Mouse (Mus musculus): ENCODE results near the gene 1810046K07Rik. TPM values are rescaled to one million over a fixed set of nuclear protein-coding genes. Genes with fewer than 3 reads are reported as not detected.

1810046K07Rik gene
- polyA plus RNA-seq, 1 experiment from 2014 or later, result 0.30 TPM

DNA sequence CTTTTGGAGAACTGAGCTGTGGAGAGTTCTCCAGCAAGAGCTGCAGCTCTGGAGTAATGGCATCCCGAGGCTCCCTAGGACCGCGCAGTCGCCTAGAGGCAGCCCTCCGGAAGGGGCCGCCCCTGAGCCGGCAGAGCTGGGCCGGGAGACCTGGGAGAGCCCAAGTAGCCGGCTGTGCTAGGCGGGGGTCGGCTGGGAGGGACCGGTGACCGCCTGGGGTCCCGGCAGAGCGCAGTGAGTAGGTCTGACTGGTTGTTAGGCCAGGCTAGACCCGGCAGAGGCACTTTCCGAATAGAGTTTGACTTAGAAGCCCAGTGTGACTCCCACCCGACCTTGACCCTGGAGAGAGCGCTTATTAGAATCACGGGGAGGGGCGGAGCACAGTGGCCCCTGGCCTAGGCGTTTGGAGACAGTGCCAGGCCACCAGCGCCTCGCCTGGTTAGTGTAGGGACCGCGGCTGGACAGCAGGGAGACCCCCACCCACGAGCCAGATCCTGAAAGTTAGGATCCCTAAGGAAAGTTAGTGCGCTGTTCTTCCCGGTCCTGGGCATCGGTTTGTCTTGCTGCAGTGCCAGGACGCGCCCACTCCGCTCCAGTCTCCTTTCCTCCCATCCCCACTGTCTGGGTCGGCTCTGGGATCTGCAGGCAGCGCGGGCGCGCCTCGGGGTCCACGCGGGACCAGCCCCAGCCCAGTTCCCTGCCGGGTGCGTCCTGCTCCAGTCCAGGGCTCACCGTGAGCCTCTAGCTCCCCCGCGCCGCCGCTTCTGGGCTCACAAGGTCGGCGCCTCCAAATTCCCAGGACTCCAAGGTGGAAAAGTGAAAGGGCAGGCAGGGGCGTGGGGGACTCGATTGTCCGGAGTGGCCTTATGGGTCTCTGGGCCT, 50.0 kb downstream of the 1810046K07Rik start, which contains the start of gene Colca2:
Colca2 (minus strand) TSS at position 70 of the 882 bp plus-strand sequence.
- Histone ChIP-seq H3K4me3 (ENCODE audit: low read depth, low read length) (peak within 1 kb of the TSS; percentile 56), H3K9me3 (replicated peaks; ENCODE audit: control insufficient read depth, low read length) (no peaks in the 10 kb centered on the region), H3K4me2 (ENCODE audit: low read depth, low read length) (peak within 1 kb of the TSS; percentile 64), H3K36me3 (ENCODE audit: control insufficient read depth, insufficient read depth) (no peaks in the 10 kb centered on the region), H3K27ac (ENCODE audit: low read length) (no peak within 1 kb of the TSS), H3K4me1 (ENCODE audit: control insufficient read depth, low read depth, low read length) (no peaks in the 10 kb centered on the region), H3K9ac (ENCODE audit: low read depth, low read length) (peak within 1 kb of the TSS; percentile 20; the same call in 1 of the 2 replicates), H3K27me3 (ENCODE audit: control insufficient read depth, insufficient read depth, low read depth, low read length) (peaks cover 25% of the 10 kb centered on the region)
- peak; percentile 77 for ATAC-seq (ENCODE audit: low read depth)
- under 1% methylated on average over 53 of the region's 53 CpGs for WGBS (ENCODE audit: insufficient replicate concordance)

DNA sequence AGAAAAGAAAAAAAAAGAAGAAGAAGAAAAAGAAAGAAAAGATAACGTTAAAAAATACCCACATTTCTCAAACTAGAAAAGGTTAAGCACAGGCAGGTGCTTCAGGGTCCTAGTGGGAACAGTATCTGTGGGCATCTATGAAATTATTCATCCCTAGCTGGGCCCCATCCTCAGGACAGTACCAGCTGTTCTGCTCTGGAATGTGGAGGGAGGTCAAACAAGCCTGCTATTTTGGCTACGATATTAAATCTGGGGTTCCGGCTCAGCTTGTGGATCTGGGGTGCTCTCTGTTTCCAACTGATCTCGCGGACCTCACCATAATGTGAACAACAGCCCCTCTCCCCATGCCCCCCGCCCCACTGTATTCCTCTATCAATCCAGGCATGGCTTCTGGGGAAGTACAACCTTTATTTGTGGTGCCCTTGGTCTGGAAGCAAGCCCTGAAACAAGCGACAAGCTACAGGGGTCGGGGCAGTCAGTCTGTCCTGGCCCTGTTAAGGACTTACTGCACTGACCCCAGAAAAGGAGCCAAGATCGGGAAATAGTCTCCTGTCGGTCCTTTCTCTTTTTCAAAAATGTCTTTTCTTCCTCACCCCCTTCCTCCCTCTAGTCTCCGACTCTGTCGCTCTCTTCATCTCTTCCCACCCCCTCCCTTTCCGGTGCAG, 50.8 kb downstream of the 1810046K07Rik start:
- H3K9ac ChIP-seq (ENCODE audit: low read depth, low read length), result no peak overlapping the region
- no peak overlapping the region for H3K27ac ChIP-seq (ENCODE audit: low read length)
- no peak for ATAC-seq (ENCODE audit: low read depth)

DNA sequence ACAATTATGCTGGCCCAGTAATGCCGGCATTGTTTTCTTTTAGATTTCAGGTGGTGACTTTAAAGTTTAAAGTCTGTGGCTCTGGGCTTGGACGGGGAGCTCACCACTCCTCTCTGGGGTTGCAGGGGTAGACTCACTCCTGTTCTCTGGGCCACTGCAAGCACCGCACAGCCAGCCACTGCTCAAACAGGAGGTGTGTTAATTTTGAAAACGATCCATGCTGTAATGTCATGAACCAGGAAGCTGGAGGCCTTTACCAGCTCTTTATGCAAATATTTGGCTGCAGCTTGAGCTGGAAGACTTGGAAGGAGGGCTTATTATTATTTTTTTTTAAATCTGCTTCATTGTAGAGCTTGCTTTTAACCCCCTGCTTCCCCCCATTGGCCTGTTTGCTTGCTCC, 54.0 kb downstream of the 1810046K07Rik start:
- Histone ChIP-seq H3K9me3 (replicated peaks; ENCODE audit: control insufficient read depth, low read length) (no peaks in the 10 kb centered on the region), H3K27me3 (ENCODE audit: control insufficient read depth, insufficient read depth, low read depth, low read length) (peaks cover 18% of the 10 kb centered on the region), H3K9ac (ENCODE audit: low read depth, low read length) (no peak overlapping the region), H3K4me1 (ENCODE audit: control insufficient read depth, low read depth, low read length) (no peaks in the 10 kb centered on the region), H3K36me3 (ENCODE audit: control insufficient read depth, insufficient read depth) (no peaks in the 10 kb centered on the region), H3K4me3 (ENCODE audit: low read depth, low read length) (no peak overlapping the region), H3K4me2 (ENCODE audit: low read depth, low read length) (no peak overlapping the region), H3K27ac (ENCODE audit: low read length) (no peak overlapping the region)
- WGBS (ENCODE audit: insufficient replicate concordance), result 19% methylated on average over 4 of the region's 4 CpGs
- no peak for ATAC-seq (ENCODE audit: low read depth)

More for the DNA sequence above, 50.8 kb downstream of the 1810046K07Rik start:
- Histone ChIP-seq H3K4me1 (ENCODE audit: control insufficient read depth, low read depth, low read length) (no peaks in the 10 kb centered on the region), H3K36me3 (ENCODE audit: control insufficient read depth, insufficient read depth) (no peaks in the 10 kb centered on the region), H3K27me3 (ENCODE audit: control insufficient read depth, insufficient read depth, low read depth, low read length) (peaks cover 25% of the 10 kb centered on the region), H3K4me2 (ENCODE audit: low read depth, low read length) (peak overlapping the region; percentile 64), H3K9me3 (replicated peaks; ENCODE audit: control insufficient read depth, low read length) (no peaks in the 10 kb centered on the region), H3K4me3 (ENCODE audit: low read depth, low read length) (peak overlapping the region; percentile 56)
- WGBS (ENCODE audit: insufficient replicate concordance), result 28% methylated on average over 13 of the region's 13 CpGs

DNA sequence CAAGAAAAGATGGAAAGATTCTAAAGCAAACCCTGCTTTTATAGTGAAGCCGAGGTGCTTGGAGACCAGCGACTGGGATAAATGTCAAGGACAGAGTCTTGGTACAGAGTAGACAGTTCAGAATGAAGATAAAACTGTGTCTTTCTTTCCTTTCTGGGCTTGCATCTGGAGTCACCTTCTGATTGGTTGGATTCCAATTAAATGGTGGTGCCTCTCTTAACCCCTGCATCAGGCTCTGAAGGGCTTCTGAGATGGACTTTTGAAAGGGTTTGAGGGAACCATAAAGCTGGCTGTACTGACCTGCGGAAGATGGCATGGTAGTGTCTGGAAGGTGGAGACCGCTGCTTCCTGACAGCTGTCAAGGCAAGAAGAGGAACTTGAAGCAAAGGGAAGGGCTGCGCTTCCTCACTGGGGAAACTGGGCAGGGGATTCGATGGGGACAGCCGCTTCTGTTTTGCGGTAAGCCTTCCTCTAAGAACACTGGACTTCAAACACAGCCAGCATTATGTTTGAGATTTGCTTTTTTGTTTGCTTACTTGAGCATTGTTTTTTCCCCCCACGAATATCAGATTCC, 55.0 kb downstream of the 1810046K07Rik start:
- no peaks in the 10 kb centered on the region for H3K4me1 ChIP-seq (ENCODE audit: control insufficient read depth, low read depth, low read length)
- H3K4me3 ChIP-seq (ENCODE audit: low read depth, low read length), result no peak overlapping the region
- WGBS (ENCODE audit: insufficient replicate concordance), result 20% methylated on average over 9 of the region's 9 CpGs
- H3K27me3 ChIP-seq (ENCODE audit: control insufficient read depth, insufficient read depth, low read depth, low read length), result peaks cover 8% of the 10 kb centered on the region
- no peak overlapping the region for H3K9ac ChIP-seq (ENCODE audit: low read depth, low read length)
- no peaks in the 10 kb centered on the region for H3K9me3 ChIP-seq (replicated peaks; ENCODE audit: control insufficient read depth, low read length)
- ATAC-seq (ENCODE audit: low read depth), result no peak
- H3K27ac ChIP-seq (ENCODE audit: low read length), result no peak overlapping the region
- no peak overlapping the region for H3K4me2 ChIP-seq (ENCODE audit: low read depth, low read length)
- no peaks in the 10 kb centered on the region for H3K36me3 ChIP-seq (ENCODE audit: control insufficient read depth, insufficient read depth)

DNA sequence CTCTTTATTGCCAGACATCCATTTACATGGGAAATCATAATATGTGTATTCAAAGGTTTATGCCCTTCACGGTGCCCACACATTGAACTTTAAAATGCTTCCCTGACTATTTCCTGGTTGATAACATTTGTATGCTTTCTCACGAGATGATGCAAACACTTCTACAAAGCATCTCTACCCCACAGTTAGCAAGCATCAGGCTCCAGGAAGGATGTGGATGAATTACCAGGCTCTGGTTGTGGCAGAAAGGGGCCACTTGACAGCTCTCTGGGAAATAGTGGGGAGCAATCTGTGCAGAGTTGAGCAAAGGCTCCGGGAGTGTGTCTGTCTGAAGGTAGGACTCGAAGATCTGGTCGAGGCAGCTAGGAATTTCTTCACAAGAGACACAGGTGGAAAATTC, 56.6 kb downstream of the 1810046K07Rik start:
- Histone ChIP-seq H3K4me3 (ENCODE audit: low read depth, low read length) (no peak overlapping the region), H3K36me3 (ENCODE audit: control insufficient read depth, insufficient read depth) (no peaks in the 10 kb centered on the region), H3K4me2 (ENCODE audit: low read depth, low read length) (no peak overlapping the region), H3K27me3 (ENCODE audit: control insufficient read depth, insufficient read depth, low read depth, low read length) (no peaks in the 10 kb centered on the region), H3K9me3 (replicated peaks; ENCODE audit: control insufficient read depth, low read length) (no peaks in the 10 kb centered on the region), H3K4me1 (ENCODE audit: control insufficient read depth, low read depth, low read length) (no peaks in the 10 kb centered on the region), H3K9ac (ENCODE audit: low read depth, low read length) (no peak overlapping the region), H3K27ac (ENCODE audit: low read length) (no peak overlapping the region)
- WGBS (ENCODE audit: insufficient replicate concordance), result 37% methylated on average over 5 of the region's 5 CpGs
- no peak for ATAC-seq (ENCODE audit: low read depth)

DNA sequence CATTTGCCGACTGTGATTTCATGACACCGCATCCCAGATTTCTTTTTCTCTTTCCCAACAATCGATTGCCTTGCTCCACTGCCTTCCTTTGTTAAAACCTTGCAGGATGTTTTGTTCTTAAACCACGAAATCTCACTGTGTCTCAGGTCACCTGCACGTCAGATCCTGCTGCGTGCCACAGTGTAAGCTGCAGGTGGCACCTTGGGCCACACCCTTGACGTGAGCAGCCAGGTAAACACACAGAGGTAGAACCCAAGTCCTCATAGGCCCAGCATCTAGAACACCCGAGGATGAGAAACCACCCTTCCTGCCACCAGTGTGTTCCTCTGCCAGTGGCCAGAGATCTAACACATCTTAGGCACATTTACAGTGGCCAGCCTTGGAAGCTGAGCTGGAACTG, 57.6 kb downstream of the 1810046K07Rik start:
- Histone ChIP-seq H3K4me1 (ENCODE audit: control insufficient read depth, low read depth, low read length) (no peaks in the 10 kb centered on the region), H3K4me2 (ENCODE audit: low read depth, low read length) (no peak overlapping the region), H3K36me3 (ENCODE audit: control insufficient read depth, insufficient read depth) (no peaks in the 10 kb centered on the region), H3K9ac (ENCODE audit: low read depth, low read length) (no peak overlapping the region), H3K27ac (ENCODE audit: low read length) (no peak overlapping the region), H3K9me3 (replicated peaks; ENCODE audit: control insufficient read depth, low read length) (no peaks in the 10 kb centered on the region), H3K27me3 (ENCODE audit: control insufficient read depth, insufficient read depth, low read depth, low read length) (no peaks in the 10 kb centered on the region), H3K4me3 (ENCODE audit: low read depth, low read length) (no peak overlapping the region)
- no peak for ATAC-seq (ENCODE audit: low read depth)
- 62% methylated on average over 8 of the region's 8 CpGs for WGBS (ENCODE audit: insufficient replicate concordance)

DNA sequence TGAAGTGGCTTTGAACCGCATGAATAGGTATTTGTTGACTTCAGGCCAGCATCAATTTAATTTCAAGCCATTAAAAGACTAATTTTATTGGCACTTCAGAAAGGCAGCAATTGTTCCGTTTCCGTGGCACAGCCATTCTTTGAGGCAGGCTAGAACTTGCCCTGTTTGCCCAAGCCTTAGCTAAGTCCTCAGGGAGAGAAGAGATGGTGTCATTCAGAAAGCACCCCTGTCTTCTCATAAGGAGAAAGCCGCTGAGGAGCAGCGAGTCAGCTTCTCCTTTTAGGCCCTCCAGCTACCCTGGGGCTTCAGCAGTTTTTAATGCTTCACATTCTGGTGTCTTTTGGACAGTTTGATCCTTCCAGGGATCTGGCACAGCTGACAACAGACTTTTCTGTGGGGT, 59.9 kb downstream of the 1810046K07Rik start:
- WGBS (ENCODE audit: insufficient replicate concordance), result 69% methylated on average over 5 of the region's 5 CpGs
- Histone ChIP-seq H3K4me1 (ENCODE audit: control insufficient read depth, low read depth, low read length) (no peaks in the 10 kb centered on the region), H3K27ac (ENCODE audit: low read length) (no peak overlapping the region)

DNA sequence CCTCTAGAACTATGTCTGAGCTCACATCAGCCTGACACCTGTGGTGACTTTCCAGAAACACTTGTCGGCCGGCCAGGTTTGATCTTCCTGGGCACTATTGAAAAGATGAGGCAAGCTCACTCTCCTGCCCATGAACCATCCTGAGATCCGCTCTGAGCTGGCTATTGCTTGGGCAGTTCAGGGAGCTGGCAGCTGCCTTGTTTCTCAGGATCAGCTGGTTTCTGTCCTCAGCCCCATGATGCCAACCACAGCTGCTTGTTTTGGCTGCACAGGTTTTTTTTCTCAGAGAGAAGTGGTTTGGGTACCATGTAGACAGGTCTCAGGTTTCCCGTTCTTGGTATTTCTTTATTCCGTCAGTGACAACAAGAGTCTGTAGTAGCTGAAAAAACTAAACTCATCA, 70.3 kb downstream of the 1810046K07Rik start:
- WGBS (ENCODE audit: insufficient replicate concordance), result 68% methylated on average over 5 of the region's 5 CpGs
- Histone ChIP-seq H3K27me3 (ENCODE audit: control insufficient read depth, insufficient read depth, low read depth, low read length) (no peaks in the 10 kb centered on the region), H3K4me2 (ENCODE audit: low read depth, low read length) (no peak overlapping the region), H3K4me3 (ENCODE audit: low read depth, low read length) (no peak overlapping the region), H3K4me1 (ENCODE audit: control insufficient read depth, low read depth, low read length) (no peaks in the 10 kb centered on the region), H3K9me3 (replicated peaks; ENCODE audit: control insufficient read depth, low read length) (no peaks in the 10 kb centered on the region), H3K36me3 (ENCODE audit: control insufficient read depth, insufficient read depth) (no peaks in the 10 kb centered on the region), H3K27ac (ENCODE audit: low read length) (no peak overlapping the region), H3K9ac (ENCODE audit: low read depth, low read length) (no peak overlapping the region)
- ATAC-seq (ENCODE audit: low read depth), result no peak

More for the DNA sequence above, 59.9 kb downstream of the 1810046K07Rik start:
- Histone ChIP-seq H3K36me3 (ENCODE audit: control insufficient read depth, insufficient read depth) (no peaks in the 10 kb centered on the region), H3K4me2 (ENCODE audit: low read depth, low read length) (no peak overlapping the region), H3K9me3 (replicated peaks; ENCODE audit: control insufficient read depth, low read length) (no peaks in the 10 kb centered on the region), H3K4me3 (ENCODE audit: low read depth, low read length) (no peak overlapping the region), H3K9ac (ENCODE audit: low read depth, low read length) (no peak overlapping the region), H3K27me3 (ENCODE audit: control insufficient read depth, insufficient read depth, low read depth, low read length) (no peaks in the 10 kb centered on the region)
- no peak for ATAC-seq (ENCODE audit: low read depth)
